Mouse (Mus musculus) adrenal gland, adult 2 months (tissue): ENCODE measurements around the gene Klhl11. TPM values are rescaled to one million over a fixed set of nuclear protein-coding genes. Genes with fewer than 3 reads are reported as not detected.

Experiments
- DNase-seq: peaks from one replicate; pipeline ENCODE4 v3.0.0; 2021
- microRNA-seq, 2 experiments: library from miRNA; unstranded; fragments of <30 nt; microRNA quantifications; one replicate each; pipeline ENCODE4 v1.2.0; 2021
- polyA plus RNA-seq: library from polyadenylated mRNA; depleted of rRNA; stranded (reverse); fragments of >200 nt; gene quantifications from 2 replicates; pipeline ENCODE4 v1.2.3, GENCODE M21; 2012; rRNA removed
- total RNA-seq, 2 experiments: library from RNA; stranded (reverse); gene quantifications; 2 replicates each; pipeline ENCODE4 v1.2.3; 2021

Klhl11 gene
- total and polyA plus RNA-seq, 3 experiments: 16.8 to 47.5 (median 47.4) TPM

DNA sequence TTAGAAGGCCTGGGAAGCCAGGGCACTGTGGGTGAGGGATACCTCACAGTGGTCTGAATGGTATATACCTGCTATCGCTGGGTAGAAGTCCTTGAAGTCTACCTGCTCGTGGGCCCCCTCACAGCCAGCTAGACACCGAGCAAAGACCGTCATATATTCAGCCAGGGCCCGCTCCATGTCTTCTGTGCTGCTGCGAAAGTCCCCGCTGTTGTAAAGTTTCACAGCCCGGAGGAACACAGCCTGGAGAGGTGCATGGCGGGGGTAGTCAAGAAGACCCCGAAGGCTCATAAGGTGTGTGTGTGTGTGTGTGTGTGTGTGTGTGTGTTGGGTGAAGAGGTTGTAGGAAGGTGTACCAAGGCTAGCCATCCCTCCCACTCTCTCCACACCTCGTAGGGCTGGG, 59.0 kb downstream of the Klhl11 start:
- no peak for DNase-seq

Small RNA genes lying within 50 kb of the gene (microRNA-seq; reads per million reads assigned to microRNA genes)
- gene Gm27374 (0 reads per million in 2 experiments), gene Mir7116 (0 reads per million in 2 experiments)

Other genes starting within 250 kb of the Klhl11 start
- gene Krt16, start 223.8 kb downstream of the Klhl11 start, total RNA-seq: not detected
- not detected in 2 replicates for gene Krt16, start 223.8 kb downstream of the Klhl11 start, polyA plus RNA-seq
- gene Krt17, start 211.7 kb downstream of the Klhl11 start, total RNA-seq: not detected
- not detected in 2 replicates for gene Krt17, start 211.7 kb downstream of the Klhl11 start, polyA plus RNA-seq
- not detected for gene Krt42, start 202.9 kb downstream of the Klhl11 start, total RNA-seq
- gene Krt42, start 202.9 kb downstream of the Klhl11 start, polyA plus RNA-seq: 0.12 TPM in 1 of 2 replicates, not detected in the other
- 1,000 to 10,000 TPM; 1,002 to 1,252 TPM for gene Eif1, start 152.9 kb downstream of the Klhl11 start, total RNA-seq
- 121 and 147 TPM in 2 replicates for gene Eif1, start 152.9 kb downstream of the Klhl11 start, polyA plus RNA-seq
- not detected for gene Gast, start 138.3 kb downstream of the Klhl11 start, total RNA-seq
- gene Gast, start 138.3 kb downstream of the Klhl11 start, polyA plus RNA-seq: not detected in 2 replicates
- gene Hap1, start 116.6 kb downstream of the Klhl11 start, total RNA-seq: 10 to 100 TPM; 34.6 to 62.1 TPM
- gene Hap1, start 116.6 kb downstream of the Klhl11 start, polyA plus RNA-seq: 28.5 and 32.8 TPM in 2 replicates
- gene Jup, start 75.0 kb downstream of the Klhl11 start, total RNA-seq: 10 to 100 TPM; 67.0 to 94.3 TPM
- 275 and 284 TPM in 2 replicates for gene Jup, start 75.0 kb downstream of the Klhl11 start, polyA plus RNA-seq
- 10 to 100 TPM; 20.3 to 40.8 TPM for gene P3h4, start 57.9 kb downstream of the Klhl11 start, total RNA-seq
- gene P3h4, start 57.9 kb downstream of the Klhl11 start, polyA plus RNA-seq: 76.3 and 107 TPM in 2 replicates
- gene Fkbp10, start 57.0 kb downstream of the Klhl11 start, total RNA-seq: 10 to 100 TPM; 12.5 to 25.8 TPM
- gene Fkbp10, start 57.0 kb downstream of the Klhl11 start, polyA plus RNA-seq: 42.1 and 57.5 TPM in 2 replicates
- gene Nt5c3b, start 30.9 kb downstream of the Klhl11 start, total RNA-seq: 10 to 100 TPM; 54.3 to 58.7 TPM
- gene Nt5c3b, start 30.9 kb downstream of the Klhl11 start, polyA plus RNA-seq: 43.0 and 46.0 TPM in 2 replicates
- under 1 TPM; 0.69 to 0.84 TPM for gene Klhl10, start 30.8 kb downstream of the Klhl11 start, total RNA-seq
- 0.17 and 0.38 TPM in 2 replicates for gene Klhl10, start 30.8 kb downstream of the Klhl11 start, polyA plus RNA-seq
- gene Acly, start 55.3 kb upstream of the Klhl11 start, total RNA-seq: 1,000 to 10,000 TPM; 1,249 to 2,157 TPM
- gene Acly, start 55.3 kb upstream of the Klhl11 start, polyA plus RNA-seq: 567 and 624 TPM in 2 replicates
- 10 to 100 TPM in 1 of 2 experiments, 1 to 10 TPM in 1; 3.5 to 11.4 TPM for gene Ttc25, start 72.9 kb upstream of the Klhl11 start, total RNA-seq
- gene Ttc25, start 72.9 kb upstream of the Klhl11 start, polyA plus RNA-seq: 1.3 and 1.6 TPM in 2 replicates
- gene Cnp, start 102.2 kb upstream of the Klhl11 start, total RNA-seq: 10 to 100 TPM; 38.3 to 55.4 TPM
- gene Cnp, start 102.2 kb upstream of the Klhl11 start, polyA plus RNA-seq: 29.4 and 36.5 TPM in 2 replicates
- 10 to 100 TPM; 32.5 to 36.0 TPM for gene Nkiras2, start 146.5 kb upstream of the Klhl11 start, total RNA-seq
- gene Nkiras2, start 146.5 kb upstream of the Klhl11 start, polyA plus RNA-seq: 50.9 and 59.4 TPM in 2 replicates
- gene Dnajc7, start 147.4 kb upstream of the Klhl11 start, total RNA-seq: 100 to 1,000 TPM; 174 to 177 TPM
- 9.3 and 11.7 TPM in 2 replicates for gene Dnajc7, start 147.4 kb upstream of the Klhl11 start, polyA plus RNA-seq
- under 1 TPM in 1 of 2 experiments, not detected in 1; 0.59 TPM for gene Zfp385c, start 219.7 kb upstream of the Klhl11 start, total RNA-seq
- 0.75 and 0.84 TPM in 2 replicates for gene Zfp385c, start 219.7 kb upstream of the Klhl11 start, polyA plus RNA-seq
- gene Dhx58, start 231.5 kb upstream of the Klhl11 start, total RNA-seq: 10 to 100 TPM; 29.2 to 60.7 TPM
- 30.2 and 42.2 TPM in 2 replicates for gene Dhx58, start 231.5 kb upstream of the Klhl11 start, polyA plus RNA-seq
- 10 to 100 TPM; 42.5 to 42.6 TPM for gene Kat2a, start 239.7 kb upstream of the Klhl11 start, total RNA-seq
- gene Kat2a, start 239.7 kb upstream of the Klhl11 start, polyA plus RNA-seq: 73.5 and 85.1 TPM in 2 replicates
- gene Hspb9, start 241.1 kb upstream of the Klhl11 start, total RNA-seq: not detected
- not detected in 2 replicates for gene Hspb9, start 241.1 kb upstream of the Klhl11 start, polyA plus RNA-seq